In the genomic region with DNA sequence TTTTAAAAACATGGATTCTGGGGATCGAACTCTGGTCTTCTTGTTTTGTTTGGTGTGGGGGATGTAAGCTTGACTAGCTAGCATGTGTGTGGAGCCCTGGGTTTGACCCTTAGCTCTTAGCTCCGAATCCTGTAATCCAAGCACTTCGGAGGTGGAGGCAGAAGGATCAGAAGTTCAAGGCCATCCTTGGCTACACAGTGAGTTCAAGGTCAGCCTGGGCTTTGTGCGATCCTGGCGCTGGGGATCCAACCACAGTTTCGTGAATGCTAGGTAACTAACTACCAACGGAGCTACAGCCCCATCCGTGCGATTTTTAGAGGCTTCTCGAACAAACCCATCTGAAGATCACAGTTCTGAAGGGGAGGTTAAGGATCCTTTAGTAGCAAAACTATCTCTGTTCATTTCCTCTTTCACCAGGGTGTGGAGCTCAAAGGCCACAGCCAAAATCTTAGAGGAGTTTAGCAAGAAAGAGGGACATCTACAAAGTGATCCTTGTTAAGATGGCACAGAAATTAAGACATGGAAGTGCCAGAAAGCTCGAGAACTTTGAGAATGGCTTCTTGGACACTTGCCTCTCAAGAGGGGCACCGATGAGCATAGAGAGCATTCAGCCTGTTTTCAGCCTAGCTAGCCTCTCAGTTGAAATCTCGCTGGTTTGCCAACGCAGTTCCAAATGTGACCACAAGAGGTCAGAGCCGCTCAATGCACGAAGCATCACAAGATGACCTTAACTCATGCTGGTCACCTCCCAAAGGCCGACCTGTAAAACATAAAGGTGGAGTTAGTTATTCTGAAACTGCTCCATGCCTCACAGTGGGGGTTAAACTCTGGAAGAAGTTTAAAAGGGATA, we compare ENCODE assay signal across 7 mouse cellular contexts.
A peak's percentile ranks its signal among the peaks of the same experiment; 100 is the strongest.
DNase-seq lines count a peak whose midpoint lies in the region; ATAC-seq and TF ChIP-seq lines count a peak whose summit lies in the region.

No protein-coding gene starts in this region.

- no peaks in the 10 kb centered on the region for H3K4me1 ChIP-seq in embryonic facial prominence, embryonic 11.5 days (ENCODE audit: control insufficient read depth, insufficient read depth, low read length)
- no peaks in the 10 kb centered on the region for H3K4me1 ChIP-seq in limb, embryonic 14.5 days (ENCODE audit: control insufficient read depth, insufficient read depth, low read length)
- no peaks in the 10 kb centered on the region for H3K4me1 ChIP-seq in midbrain, embryonic 16.5 days (ENCODE audit: control insufficient read depth, insufficient read depth, low read length)
- H3K4me1 ChIP-seq in spleen, adult 2 months (ENCODE audit: control insufficient read depth, insufficient read depth, insufficient read length), result peaks cover 16% of the 10 kb centered on the region; the same call in 1 of the 2 replicates

- TF ChIP-seq POLR2A in limb, embryonic 14.5 days (IDR thresholded peaks at IDR 0.05; ENCODE audit: borderline replicate concordance, extremely low read depth, insufficient read depth, insufficient read length), result no peak
- no peak for TF ChIP-seq POLR2A in spleen, adult 2 months (IDR thresholded peaks at IDR 0.05; ENCODE audit: low read depth, low read length)

- no peak overlapping the region for H3K9ac ChIP-seq in embryonic facial prominence, embryonic 11.5 days (replicated peaks; ENCODE audit: low read length)
- H3K9ac ChIP-seq in limb, embryonic 14.5 days (ENCODE audit: low read depth, low read length, severe bottlenecking), result no peak overlapping the region
- no peak overlapping the region for H3K9ac ChIP-seq in midbrain, embryonic 16.5 days (ENCODE audit: low read depth, low read length)

- H3K27ac ChIP-seq in embryonic facial prominence, embryonic 11.5 days (replicated peaks; ENCODE audit: low read depth, low read length), result no peak overlapping the region
- no peak overlapping the region for H3K27ac ChIP-seq in limb, embryonic 14.5 days (replicated peaks; ENCODE audit: low read depth, low read length)
- no peak overlapping the region for H3K27ac ChIP-seq in midbrain, embryonic 16.5 days (ENCODE audit: low read length)
- H3K27ac ChIP-seq in spleen, adult 2 months (ENCODE audit: insufficient read depth, low read length), result no peak overlapping the region

- H3K36me3 ChIP-seq in embryonic facial prominence, embryonic 11.5 days (replicated peaks; ENCODE audit: control insufficient read depth, insufficient read depth, low read depth, low read length), result no peaks in the 10 kb centered on the region
- H3K36me3 ChIP-seq in limb, embryonic 14.5 days (ENCODE audit: control insufficient read depth, insufficient read depth, low read length), result no peaks in the 10 kb centered on the region
- no peaks in the 10 kb centered on the region for H3K36me3 ChIP-seq in midbrain, embryonic 16.5 days (ENCODE audit: control insufficient read depth, insufficient read depth, low read length)
- H3K36me3 ChIP-seq in spleen, adult 2 months (ENCODE audit: control insufficient read depth, insufficient read depth, low read length), result no peaks in the 10 kb centered on the region

- no peaks in the 10 kb centered on the region for H3K27me3 ChIP-seq in embryonic facial prominence, embryonic 11.5 days (ENCODE audit: control insufficient read depth, insufficient read depth, low read length)
- no peaks in the 10 kb centered on the region for H3K27me3 ChIP-seq in limb, embryonic 14.5 days (ENCODE audit: control insufficient read depth, insufficient read depth, low read length)
- no peaks in the 10 kb centered on the region for H3K27me3 ChIP-seq in midbrain, embryonic 16.5 days (ENCODE audit: control insufficient read depth, insufficient read depth, low read depth, low read length)
- no peaks in the 10 kb centered on the region for H3K27me3 ChIP-seq in spleen, adult 2 months (ENCODE audit: control insufficient read depth, insufficient read depth, low read length)

- ATAC-seq in embryonic facial prominence, embryonic 11.5 days (replicated peaks; ENCODE audit: insufficient number of reproducible peaks, low FRiP score, low TSS enrichment, low read depth), result 0 out of 2 replicates have a peak, but pooled peaks have one; percentile 61
- peak; percentile 54; the same call in 1 of the 2 replicates for ATAC-seq in limb, embryonic 14.5 days (ENCODE audit: low FRiP score, low read depth)
- peak; percentile 77 for ATAC-seq in midbrain, embryonic 16.5 days

- DNase-seq in adrenal gland, postnatal 14 days, result peak; percentile 91
- peak; percentile 87 for DNase-seq in embryonic facial prominence, embryonic 11.5 days (ENCODE audit: low spot score)
- DNase-seq in heart, adult 9 months (ENCODE audit: low spot score in 2 of 2), result peak; percentile 54 to 87
- peak; percentile 89 for DNase-seq in kidney, adult 9 months
- peak; percentile 61 for DNase-seq in limb, embryonic 14.5 days (ENCODE audit: low spot score)
- DNase-seq in spleen, adult 2 months (ENCODE audit: low read depth in 1 of 2, low spot score in 2 of 2), result peak; percentile 57 to 87

- H3K4me3 ChIP-seq in embryonic facial prominence, embryonic 11.5 days (ENCODE audit: low read depth, low read length), result no peak overlapping the region
- no peak overlapping the region for H3K4me3 ChIP-seq in limb, embryonic 14.5 days (replicated peaks; ENCODE audit: low read length)
- H3K4me3 ChIP-seq in midbrain, embryonic 16.5 days (ENCODE audit: low read depth, low read length), result no peak overlapping the region
- H3K4me3 ChIP-seq in spleen, adult 2 months (ENCODE audit: extremely low read depth, insufficient read depth, insufficient read length), result no peak overlapping the region

- WGBS in embryonic facial prominence, embryonic 11.5 days, result 46% methylated on average over 17 of the region's 17 CpGs
- 49% methylated on average over 17 of the region's 17 CpGs for WGBS in limb, embryonic 14.5 days
- WGBS in midbrain, embryonic 16.5 days, result 49% methylated on average over 17 of the region's 17 CpGs
- 42% methylated on average over 17 of the region's 17 CpGs for WGBS in spleen, adult 2 months

- no peak overlapping the region for H3K4me2 ChIP-seq in embryonic facial prominence, embryonic 11.5 days (ENCODE audit: low read depth, low read length)
- no peak overlapping the region for H3K4me2 ChIP-seq in limb, embryonic 14.5 days (replicated peaks; ENCODE audit: low read depth, low read length, severe bottlenecking)
- H3K4me2 ChIP-seq in midbrain, embryonic 16.5 days (ENCODE audit: low read length), result peak overlapping the region; percentile 34

- peak; percentile 86; the same call in 1 of the 2 replicates for TF ChIP-seq CTCF in spleen, adult 2 months (IDR thresholded peaks at IDR 0.05; ENCODE audit: extremely low read depth, insufficient read depth, insufficient read length, insufficient replicate concordance)

- no peaks in the 10 kb centered on the region for H3K9me3 ChIP-seq in embryonic facial prominence, embryonic 11.5 days (replicated peaks; ENCODE audit: control insufficient read depth, low read length)
- H3K9me3 ChIP-seq in limb, embryonic 14.5 days (ENCODE audit: control insufficient read depth, low read length), result no peaks in the 10 kb centered on the region
- H3K9me3 ChIP-seq in midbrain, embryonic 16.5 days (replicated peaks; ENCODE audit: control insufficient read depth, low read length, poor library complexity, severe bottlenecking), result no peaks in the 10 kb centered on the region
